Mouse (Mus musculus) Muller cell, postnatal 12 days (primary cell): ENCODE data around the gene Fbxw4.

Experiments
- DNase-seq: peaks from one replicate; pipeline ENCODE4 v3.0.0-alpha.2; 2015; ENCODE audit errors: inconsistent ontology term

Gene Fbxw4

DNA sequence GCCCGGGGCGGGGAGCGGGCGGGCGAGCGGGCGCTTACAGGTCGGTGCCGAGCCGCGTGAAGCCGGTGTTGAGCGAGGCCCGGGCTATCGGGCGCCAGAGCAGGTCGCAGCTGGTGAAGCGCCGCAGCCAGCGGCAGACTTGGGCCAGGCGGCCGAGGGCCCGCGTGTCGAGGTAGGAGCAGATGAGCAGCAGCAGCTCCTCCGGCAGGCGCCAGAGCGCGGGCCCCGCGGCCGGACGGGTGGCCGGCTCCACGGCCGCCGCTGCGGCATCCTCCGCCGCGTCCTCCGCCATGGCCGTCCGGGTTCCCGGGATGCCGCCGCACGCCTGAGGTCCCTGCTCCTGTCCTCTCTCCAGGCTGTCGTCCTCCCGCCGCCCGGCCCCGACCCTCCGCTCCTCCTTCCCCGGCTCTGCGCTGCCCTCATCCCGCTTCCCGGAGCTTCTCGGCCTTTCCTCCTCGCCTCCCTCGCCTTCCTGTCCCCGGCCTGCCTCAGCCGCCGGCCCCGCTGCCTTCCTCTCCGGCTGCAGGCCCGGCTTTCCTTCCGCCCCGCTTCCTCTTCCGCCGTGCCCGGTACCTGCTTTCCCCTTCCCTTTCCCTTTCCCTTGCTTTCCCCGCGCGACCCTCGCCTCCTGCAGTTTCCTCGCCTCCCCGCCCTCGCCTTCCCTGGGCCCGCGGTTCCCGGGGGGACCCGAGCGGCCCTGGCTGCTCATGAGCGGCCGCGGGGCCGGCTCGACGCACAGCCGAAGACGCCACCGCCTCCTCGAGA, at the start of gene Fbxw4:
Gene Fbxw4 (minus strand): TSS at position 575 of the 765 bp plus-strand sequence.
- peak; percentile 82 for DNase-seq

DNA sequence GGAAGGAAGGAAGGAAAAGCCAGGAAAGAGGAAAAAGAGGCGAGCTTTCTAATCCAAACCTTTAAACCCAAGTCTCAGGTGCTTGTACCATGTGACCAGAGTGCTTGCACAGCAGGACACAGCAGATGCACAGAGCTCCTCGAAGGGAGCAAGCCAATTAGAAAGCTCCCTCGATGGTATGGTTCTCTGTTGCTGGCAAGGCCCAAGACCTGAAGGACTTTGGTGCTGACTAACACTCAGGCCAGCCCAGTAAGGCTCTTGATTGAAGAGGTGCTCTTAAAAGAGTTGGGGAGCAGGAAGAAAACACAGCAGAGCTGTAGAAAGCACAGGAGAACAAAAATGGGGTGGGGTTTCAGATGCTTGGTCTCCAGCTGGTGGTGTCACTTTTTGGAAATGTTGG, 48.6 kb upstream of the Fbxw4 start:
- DNase-seq: no peak

GRCm38 (mm10) chr19:45696281-45696600, 36.1 kb upstream of the Fbxw4 start:
- no peak for DNase-seq

GRCm38 (mm10) chr19:45695496-45696280, 35.6 kb upstream of the Fbxw4 start:
- no peak for DNase-seq

DNA sequence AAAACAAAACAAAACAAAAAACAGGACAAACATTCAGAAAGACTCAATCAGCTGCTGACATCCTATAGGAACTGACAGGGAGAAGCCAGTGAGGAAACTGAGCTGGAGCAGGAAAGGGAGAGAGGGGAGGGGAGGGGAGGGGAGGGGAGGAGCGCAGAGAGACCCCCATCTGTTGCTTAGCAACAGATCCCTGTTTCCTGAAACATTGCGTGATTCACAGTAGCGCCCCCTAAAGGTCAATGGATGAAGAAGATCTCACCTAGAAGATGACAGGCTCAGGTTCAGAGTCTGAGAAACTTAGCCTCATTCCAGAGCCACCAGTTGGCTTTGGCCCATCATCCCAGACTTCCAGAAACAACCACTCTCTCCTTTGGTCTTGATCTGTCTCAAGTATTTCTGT, 33.9 kb upstream of the Fbxw4 start:
- DNase-seq: no peak

- no peak for DNase-seq
Observed at GRCm38 (mm10) chr19:45692211-45692610, 32.1 kb upstream of the Fbxw4 start.

- no peak for DNase-seq
Observed at GRCm38 (mm10) chr19:45691001-45691535, 31.0 kb upstream of the Fbxw4 start.

GRCm38 (mm10) chr19:45687001-45687400, 26.9 kb upstream of the Fbxw4 start:
- DNase-seq: no peak

DNA sequence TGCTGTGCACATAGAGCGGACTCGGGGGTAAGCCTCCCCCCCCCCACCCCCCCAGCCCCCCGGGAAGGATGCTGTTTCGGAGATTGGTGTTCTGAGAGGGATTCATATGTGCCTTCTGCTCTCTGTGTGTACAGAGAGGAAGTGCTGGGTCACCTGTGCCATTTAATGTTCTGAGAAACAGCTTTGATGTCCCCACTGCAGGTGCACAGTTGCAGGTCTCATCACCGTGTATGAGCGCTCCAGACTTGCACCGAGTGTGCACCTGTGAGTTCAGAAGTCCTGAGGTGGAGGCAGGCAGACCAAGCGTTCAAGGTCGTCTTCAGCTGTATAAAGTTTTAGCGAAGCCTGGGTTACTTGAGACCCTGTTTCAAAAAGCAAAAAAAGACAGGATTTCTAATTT, 23.6 kb upstream of the Fbxw4 start:
- no peak for DNase-seq

DNA sequence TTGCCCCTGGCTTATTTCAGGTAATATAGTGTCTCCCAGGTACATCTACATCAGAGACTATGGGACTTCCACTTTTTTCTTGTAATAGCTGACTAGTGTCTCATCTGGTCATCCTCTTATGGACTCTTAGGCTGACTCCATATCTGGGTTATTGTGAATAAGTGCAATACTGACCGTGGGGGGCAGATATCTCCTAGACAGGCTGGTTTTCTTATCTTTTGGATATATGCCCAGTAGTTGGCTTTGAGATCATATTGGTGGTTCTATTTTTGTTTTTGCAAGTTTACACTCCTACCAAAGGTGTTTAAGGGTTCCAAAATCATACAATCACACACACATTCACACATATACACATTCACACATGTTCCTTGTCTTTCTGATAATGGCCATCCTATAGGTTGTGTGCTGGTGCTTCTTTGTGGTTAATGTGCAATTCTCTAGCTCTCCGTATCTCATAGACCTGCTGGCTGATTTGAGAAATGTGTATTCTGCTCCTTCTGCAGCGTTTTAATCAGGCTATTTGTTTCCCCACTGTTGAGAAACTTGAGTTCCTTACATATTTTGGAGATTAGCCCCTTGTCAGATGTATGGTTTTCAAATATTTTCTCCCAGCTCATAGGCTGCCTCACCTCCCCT, 20.5 kb upstream of the Fbxw4 start:
- no peak for DNase-seq

DNA sequence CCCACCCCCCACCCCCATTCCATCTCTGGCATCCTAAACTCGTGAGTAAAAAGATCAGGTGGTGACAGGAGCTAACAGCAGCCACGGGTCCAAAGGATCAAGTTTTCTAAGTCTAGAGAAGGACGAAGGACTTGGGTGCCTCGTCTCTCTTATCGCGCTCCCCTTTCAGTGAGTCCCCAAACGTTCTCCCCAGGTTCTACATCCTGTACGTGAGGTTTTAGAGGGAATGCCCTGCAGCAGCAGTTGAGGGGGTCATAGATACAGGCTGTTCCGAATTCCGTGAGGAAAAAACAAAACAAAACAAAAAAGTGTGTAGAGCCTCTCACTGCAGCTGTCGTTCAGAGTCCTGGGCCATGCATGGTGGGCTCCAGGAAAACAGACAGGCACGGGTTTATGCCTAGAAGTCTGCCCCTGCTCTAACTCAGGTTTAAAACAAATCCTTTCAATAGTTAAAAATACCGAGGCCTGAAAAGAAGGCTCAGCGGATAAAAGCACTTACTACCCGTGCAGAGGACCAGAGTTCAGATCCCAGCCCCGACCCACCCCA, 16.7 kb upstream of the Fbxw4 start:
- no peak for DNase-seq

- peak; percentile 59 for DNase-seq
Observed at GRCm38 (mm10) chr19:45675720-45676581, 15.8 kb upstream of the Fbxw4 start.

DNA sequence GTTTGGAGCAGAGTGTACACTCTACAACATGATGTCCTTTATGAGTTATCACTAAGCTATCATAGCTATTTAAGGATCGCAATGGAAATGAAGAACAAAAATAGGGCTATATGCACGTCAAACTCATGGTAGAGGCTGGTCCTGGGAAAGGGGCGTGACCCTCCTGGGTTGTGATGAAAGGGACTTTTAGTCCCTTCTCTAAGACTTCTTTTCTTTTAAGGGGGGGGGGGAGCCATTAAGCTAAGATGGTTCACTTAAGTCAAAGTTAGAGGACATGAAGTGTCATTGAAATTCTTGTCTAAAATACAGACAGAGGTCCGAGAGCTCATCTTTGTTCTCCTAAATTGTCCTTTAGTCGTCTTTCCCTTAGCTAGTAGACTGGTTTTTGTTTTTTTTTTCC, 15.1 kb upstream of the Fbxw4 start:
- DNase-seq: no peak

DNA sequence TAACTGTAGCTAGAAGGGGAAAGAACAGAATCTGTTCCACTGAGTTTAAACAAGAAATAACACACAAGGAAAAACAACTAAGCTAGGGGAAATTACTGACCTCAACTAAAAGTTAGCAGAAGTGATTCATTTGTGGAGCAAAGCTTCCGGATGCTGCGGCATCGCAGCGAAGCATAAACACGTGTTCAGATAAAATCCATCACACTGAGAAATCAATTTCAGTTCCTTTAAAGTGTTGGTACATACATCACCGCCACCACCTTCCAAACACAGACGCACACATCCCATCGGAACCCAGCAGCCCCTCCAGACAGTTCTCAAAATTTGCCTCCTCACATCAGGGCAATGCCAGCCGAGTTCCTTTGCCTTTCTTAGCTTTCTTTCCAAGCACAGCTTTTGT, 12.9 kb upstream of the Fbxw4 start:
- no peak for DNase-seq

DNA sequence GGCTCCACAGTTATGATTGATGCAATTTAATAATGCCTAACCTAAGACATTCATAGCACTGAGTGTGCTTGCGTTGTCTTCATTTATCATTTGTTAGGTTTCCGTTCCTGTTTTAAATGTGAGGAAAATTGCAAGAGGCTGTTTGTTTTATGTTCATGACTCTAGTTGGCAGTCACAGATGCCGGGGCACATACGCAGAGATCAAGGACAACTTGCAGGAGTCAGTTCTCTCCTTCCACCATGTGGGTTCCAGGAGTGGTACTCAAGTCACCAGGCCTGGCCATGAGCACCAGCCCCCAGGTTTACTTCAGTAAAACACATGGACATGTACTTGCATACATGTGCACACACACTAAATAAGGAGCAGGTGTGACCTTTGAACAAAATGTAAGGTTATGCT, 8.9 kb upstream of the Fbxw4 start:
- no peak for DNase-seq

DNA sequence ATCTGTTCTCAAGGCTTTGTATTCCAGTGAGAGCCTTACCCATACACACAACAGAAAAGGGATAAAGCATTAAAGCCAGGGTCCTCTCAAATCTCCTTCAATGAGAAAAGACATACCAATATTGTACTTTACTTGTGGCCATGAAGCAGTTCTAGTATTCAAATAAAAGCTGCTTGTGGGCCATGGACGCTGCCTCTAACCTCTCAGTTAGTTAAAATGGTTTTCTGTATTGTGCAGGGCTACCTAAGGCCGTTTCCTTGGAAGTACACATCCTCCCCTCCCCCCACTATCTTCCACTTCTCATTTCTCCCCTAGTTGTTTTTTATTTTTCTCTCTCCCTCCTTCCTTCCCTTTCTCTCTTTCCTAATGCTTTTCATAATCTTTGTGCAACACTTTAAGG, 3.7 kb upstream of the Fbxw4 start:
- no peak for DNase-seq

DNA sequence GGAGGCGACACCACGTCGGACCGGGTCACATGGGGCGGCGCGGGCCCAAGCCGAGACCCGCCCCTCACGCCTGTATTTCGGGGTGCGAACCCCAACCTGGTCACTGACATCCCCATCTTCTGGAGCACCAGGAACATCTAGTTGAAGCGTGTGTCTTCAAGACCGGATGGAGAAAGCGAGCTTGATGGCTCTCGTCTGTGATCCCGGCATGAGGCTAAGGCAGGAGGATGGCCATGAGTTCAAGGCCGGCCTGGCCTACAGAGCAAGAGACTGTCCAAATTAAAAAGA, 335 bp upstream of the Fbxw4 start:
- DNase-seq: no peak

GRCm38 (mm10) chr19:45659301-45659737, 793 bp downstream of the Fbxw4 start:
- no peak for DNase-seq

DNA sequence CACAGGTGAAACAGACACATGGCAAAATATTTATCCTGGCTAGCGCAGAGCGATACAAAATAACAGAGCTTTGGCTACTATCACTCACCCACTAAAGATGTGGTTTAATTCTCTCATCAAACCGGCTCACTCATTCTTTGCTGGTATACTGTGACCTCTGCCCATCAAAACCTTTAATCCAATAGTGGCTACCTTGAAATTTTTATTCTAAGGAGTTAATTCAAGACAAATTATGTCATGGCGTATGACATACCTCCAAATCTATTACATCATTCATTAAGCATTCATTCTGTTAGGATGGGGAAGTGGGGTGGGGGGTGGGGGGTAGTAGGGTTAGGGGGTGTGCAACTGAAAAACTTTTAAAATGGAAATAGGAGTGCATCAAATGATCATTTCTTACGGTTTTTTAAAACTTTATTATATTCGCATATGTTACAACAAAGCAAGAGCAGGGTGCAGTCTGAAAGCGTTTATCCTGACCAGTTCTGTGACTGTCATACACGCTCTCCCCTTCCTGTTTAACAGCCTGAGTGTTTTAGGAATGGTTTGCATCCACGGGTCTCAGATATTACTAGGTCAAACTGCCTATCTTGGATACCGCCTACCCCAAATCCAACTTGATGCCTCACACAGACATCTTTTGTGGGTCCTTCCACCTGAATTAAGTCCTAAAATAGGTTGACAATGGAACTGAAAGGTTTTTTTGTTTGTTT, 1.4 kb downstream of the Fbxw4 start:
- DNase-seq: no peak

- DNase-seq: no peak
Observed at GRCm38 (mm10) chr19:45657828-45658227, 2.3 kb downstream of the Fbxw4 start.
